Mouse (Mus musculus) kidney, postnatal 36 days (tissue): ENCODE data around the gene Nsun2.

Source experiments
- DNase-seq, 2 experiments: peaks; one replicate each; pipeline ENCODE4 v3.0.0; 2021 to 2022; ENCODE audit warnings: mixed read lengths in 2 of 2

Nsun2 gene

DNA sequence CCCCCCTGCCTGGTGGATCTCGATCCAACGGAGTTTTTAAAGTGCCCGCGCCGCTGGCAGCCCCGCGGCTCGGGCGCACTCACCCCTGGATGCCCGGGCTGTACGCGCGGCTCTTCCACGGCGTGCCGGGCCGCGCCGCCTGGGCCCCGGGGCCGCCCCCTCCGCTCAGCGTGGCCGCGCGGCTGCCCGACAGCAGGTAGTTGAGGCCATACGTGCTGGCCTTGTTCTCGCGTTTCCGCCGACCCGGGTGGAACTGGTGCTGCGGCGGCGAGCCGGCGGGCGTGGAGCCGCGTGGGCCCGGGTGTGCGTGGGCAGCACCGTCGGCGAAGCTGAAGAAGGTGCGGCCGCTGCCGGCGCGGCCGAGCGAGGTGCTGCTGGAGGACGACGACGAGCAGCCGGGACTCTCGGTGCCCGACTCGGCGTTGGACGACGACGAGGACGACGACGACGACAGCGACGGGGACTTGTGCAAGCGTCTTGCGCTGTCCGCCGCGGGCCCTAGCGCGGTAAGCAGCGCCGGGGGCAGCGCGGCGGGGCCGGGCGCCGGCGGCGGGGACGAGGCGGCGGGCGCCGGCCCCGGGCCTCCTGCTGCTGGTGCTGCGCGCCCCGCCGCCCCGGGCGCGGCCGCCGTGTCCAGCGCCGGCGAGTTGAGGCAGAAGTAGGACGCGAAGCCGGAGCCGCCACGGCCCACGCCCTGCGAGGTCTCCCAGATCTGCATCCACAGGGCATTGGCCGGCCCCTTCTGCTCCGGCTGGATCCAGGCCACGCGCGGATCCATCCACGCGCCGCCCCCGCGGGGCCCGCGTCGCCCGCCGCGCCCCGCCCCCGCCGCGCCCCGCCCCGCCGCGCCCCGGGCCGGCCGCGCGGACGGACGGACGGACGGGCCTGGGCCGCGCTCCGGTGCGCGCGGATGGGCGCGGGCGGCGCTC lies at the start of gene Nsun2:
Gene Nsun2, plus strand, starts transcription at position 342 of the 929 bp plus-strand sequence.
- DNase-seq, result peak in 1 of 2 experiments; percentile 77

DNA sequence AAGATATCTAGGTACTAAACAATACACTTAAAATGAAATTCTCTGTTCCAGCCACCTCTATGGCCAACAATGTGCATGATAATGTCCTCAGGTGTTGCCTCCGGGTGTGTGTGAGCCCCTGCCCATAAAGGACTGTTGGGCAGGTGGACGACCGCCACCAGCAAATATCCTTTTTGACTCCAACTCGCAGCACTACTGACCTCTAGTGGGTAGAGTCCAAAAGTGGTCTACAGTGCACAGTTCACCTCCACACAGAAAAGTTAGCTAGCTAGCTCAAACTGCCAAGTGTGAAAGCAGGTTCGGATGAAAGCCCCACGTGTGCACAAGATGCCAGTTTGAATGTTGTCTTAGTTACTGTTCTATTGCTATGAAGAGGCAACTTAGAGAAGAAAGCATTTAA lies 48.2 kb upstream of the Nsun2 start:
- peak; percentile 25 to 51 for DNase-seq

DNA sequence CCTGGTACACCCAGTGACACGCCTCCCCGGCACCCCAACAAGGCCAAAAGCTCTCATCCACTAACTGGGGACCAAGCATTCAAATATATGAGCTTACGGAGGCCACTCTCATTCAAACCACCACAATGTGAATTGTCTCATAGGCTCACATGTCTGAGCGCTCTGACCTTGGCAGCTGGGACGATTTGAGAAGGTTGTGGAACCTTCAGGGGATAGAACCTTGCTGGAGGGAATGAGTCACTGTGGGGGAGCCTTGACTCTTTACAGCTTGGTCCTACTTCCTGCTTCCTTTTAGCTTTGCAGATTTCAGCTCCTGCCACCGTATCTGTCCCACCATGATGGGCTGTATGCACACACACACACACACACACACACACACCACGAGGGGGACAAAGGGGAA lies 47.7 kb upstream of the Nsun2 start:
- DNase-seq, result no peak

DNA sequence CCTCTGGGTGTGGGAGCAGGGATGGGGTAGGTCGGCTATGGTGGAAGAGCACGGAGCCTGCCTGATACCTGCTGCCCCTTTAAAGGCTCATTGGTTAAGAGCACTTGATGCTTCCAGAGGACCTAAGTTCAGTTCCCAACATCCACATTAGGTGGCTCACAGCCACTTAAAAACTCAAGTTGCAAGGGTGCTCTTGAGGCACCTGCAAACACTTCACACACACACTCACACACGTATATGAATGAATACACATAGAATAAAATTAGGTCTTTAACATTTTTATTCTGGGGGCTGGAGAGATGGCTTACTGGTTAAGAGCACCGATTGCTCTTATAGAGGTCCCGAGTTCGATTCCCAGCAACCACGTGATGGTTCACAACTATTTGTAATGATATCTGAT lies 46.4 kb upstream of the Nsun2 start:
- DNase-seq, result no peak

DNA sequence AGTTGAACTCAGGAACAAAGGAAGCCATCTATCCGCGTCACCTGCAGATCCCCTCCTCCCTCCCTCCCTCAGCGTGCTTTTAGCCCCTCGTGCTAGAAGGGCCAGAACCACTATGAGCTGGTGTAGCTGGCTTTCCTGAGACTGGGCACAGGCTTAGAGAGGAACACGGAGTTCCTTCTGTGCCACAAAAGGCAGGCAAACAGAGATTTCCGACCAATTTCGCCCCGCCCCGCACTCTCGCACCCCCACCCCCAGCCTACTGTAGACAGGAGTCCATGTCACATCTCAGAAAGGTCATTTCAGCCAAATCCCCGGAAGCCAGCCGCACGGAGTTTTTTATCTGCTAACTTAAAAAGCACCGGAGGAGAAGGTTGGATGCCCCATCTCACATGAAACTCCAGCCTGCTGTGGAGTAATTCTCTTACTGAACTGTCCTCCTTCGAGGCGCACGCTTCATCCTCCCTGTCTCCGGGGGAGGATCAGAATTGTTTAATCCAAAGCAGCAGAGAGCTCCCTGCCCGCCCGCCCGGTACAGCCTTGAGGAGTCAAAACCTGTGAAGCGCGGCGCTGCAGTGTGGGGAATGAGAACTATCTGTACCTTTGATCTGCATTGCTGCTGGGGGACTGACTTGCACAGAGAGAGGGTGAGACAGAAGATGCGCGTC lies 45.8 kb upstream of the Nsun2 start:
- DNase-seq, result peak; percentile 16 to 54

DNA sequence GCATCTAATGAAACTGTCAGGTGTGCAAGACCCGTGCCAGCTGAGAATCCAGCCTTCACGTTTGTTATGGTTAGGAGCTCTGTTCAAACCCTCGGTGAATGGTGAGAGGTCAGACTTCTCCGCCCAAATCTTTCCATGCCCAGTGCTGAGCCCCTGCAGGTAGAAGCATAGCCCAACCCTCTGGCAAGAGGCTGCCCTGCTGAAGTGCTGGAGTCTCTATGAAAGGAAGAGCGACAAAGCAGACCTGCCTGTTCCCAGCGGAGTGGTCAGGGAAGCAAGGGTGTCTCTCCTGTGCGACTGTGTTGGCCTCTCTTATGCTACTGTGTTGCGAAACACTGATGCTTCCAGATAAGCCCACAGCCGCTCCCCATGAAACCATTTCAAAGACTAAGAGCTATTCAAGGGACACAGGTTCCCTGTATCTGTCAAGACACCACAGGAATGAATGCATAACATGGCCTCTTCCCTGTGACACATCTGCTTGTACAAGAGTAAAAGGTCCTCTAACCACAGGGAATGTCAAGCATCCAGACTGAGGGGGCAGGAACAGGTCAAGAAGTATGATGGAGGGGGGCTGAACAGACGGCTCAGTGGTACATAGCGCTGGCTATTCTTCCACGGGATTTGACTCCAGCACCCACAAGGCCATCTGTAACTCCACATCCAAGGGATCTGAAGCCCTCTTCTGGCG lies 44.8 kb upstream of the Nsun2 start:
- no peak for DNase-seq

DNA sequence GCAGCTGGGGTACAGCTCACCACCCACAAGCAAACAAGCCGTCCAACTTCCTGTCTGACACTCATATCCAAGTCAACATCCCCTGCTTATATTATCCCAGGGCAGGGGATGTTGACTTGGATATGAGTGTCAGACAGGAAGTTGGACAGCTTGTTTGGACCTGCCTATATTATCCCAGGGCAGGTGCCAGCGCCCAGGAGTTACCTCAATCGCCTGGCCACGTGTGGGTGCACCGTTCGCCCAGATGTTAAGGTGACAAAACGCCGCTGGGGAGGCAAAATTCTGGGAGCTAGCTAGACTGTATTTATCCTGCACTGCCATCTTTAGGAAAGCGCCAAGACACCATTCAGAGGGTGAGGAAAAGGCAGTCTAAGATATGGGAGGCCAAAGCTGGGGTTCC lies 43.8 kb upstream of the Nsun2 start:
- no peak for DNase-seq

DNA sequence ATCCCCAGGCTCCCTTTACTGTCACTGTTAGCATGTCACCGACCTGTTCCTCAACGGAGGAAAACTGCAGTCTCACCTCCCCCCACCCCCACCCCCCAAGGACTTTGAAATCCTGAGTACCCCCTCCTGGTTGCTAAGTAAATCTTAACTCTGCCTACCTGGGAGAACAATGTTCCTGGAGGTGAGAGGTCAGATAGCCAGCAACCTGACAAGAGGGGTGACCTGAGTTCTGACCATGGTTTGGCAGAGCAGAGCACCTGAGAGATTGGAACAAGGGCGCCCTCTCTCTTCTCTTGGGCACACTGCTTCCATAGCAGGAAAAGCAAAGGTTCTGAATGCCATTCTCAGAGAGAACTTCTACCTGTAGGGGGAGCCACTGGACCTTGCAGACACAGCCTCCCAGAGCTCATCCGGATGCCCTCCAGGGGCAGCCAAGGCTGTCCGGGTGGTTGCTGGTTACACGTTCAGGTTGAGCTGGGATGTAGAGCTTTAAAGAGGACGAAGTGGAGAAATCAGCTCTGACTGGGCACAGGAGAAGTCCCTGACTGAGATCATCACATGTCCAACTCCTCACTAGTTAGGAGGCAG lies 40.6 kb upstream of the Nsun2 start:
- peak; percentile 82 to 83 for DNase-seq

DNA sequence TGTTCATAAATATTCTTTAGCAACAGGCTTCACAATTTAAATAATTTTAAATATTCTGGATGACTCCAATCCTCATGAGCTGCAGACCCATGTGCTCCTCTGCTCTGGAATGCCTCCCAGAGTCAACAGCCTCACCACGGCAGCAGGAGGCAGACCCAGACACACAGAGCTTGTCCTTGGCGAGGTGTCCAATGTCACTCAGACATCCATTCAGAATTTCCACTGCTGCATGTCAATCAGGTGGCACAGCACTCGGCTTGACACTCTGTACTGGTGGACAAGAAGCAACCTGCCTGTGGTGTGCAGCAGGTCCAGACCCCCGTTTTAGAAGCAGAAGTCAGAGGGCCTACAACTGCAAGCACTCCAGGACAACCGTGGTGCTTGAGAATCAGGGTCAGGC lies 35.3 kb upstream of the Nsun2 start:
- no peak for DNase-seq

DNA sequence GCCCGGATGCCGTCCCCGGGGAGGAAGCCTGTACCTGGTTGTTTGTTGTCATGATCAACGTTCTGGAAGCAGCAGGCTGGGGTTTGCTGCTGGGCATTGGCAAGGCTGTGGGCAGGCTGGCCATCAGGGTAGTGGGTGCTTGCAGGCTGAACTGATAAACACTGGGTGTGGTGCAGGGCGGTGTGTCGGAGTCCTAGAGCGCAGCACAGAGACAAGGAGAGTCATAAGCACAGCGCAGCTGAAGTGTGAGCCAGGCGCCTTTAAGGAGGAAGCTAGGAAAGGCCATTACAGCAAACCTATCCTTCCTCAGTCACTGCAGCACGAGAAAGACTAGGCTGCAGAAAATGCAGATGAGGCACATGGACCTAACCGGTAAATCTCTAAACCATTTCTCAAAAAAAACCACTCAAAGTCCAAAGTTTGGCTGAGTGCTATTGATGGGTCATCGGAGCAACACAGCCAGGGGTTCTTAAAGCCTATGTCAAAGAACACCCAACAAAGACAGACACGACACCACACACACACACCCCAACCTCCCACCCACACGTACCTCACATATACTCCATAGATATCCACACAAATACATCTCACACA lies 31.3 kb upstream of the Nsun2 start:
- DNase-seq, result no peak

DNA sequence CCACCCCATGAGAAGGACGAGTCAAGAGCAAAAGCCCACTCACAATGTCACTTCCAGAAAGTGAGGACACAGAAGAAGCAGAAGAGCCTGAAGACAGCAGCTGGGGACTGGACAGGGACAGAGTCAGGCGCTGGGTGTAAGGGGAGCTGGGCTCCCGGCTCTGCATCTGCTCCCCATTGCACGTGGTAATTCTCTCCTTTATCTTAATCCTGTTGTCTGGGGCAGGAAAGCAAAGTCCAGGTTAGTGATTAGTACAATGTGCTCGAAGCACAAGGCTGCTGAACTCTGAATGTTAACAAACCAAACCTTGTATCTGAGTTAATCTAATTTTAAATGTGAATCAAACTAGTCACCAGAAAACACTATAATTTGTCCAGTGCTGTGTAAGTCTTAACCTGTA lies 30.7 kb upstream of the Nsun2 start:
- no peak for DNase-seq

DNA sequence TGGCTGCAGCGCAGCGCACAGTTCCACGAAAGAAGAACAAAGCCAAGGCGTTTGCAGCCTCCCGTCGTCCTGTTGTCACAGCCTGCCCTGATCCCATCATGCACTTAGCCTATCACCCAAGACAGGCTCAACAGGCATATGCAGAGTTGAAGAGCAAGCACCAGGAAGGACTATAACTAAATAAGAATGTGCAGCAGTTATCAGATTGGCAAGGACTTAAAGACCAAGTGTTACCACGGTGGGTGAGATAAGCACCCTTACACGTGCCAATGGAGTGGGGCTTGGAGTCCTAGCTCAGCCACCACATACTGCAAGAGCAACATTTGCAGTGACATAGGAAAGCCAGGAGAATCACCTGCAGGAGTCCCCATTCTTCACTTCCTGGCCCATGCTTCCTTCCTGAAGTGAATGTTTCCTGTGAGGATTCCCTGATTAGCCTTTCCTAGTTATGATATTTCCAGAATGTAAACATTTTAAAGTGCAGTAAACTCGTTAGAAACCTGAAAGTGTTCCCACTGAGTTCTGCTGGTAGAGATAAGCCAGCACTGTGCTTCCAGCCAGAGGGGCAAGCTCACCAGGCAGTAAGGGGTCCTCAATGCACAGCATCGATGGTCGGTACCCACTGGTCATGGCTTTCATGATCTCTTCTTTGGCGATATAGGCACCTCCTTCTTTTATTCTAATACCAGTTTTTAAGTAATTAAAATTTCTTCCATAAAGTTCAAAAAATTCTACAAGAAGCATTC lies 27.0 kb upstream of the Nsun2 start:
- DNase-seq, result no peak

DNA sequence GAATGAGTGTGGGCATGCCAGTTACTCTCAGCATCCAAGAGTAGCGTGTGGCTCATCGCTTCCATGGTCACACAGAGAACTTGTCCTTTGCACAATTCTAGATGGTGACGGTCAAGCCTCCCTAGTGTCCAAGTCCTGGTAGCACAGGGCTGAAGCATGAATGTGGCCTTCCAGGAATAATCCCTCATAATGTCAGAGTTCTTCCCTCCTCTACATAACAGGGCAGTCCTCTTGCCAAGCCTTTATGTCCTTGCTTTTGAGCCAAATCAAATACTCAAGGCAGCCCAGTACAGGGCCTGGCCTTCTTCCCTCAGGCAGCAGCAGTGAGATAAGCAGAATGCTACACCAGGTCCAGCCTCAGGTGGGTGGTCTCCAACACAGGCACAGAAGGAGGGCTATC lies 25.9 kb upstream of the Nsun2 start:
- DNase-seq, result no peak

DNA sequence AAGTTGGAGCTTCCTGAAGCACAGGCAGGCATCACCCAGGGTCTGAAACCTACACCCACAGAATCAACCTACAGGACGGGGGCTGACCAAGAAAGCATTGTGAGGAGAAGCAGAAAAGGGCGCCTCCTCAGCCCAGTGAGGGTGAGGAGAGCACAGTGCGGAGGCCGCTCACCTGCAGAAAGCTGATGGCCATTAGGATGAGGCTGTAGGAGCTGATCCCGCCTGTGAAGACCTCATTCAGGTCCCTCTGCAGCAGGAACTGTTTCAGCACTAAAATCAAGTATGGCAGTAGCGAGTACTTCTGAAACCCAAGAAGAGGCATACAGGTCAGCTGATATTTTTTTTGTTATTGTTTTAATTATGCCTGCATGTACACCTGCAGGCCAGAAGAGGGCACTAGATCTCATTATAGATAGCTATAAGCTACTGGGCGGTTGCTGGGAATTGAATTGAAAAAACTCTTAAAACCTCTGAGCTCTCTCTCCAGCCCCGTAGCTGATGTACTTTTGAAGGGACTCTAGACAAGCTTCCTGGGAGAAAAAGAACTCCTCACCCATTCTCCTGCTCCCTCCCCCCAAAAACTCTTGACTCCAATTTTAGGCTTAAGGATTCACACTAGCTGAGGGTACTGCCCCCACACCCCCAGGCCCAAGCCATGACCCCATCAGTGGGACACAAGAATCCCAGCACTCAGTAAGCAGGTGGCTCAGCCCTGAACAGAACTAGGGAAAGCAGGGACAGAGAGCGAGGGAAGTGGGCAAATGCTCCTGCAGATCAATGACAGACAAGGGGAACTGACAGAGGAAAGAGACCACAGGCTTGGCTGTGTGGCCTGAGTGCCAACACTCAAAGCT lies 23.9 kb upstream of the Nsun2 start:
- no peak for DNase-seq

DNA sequence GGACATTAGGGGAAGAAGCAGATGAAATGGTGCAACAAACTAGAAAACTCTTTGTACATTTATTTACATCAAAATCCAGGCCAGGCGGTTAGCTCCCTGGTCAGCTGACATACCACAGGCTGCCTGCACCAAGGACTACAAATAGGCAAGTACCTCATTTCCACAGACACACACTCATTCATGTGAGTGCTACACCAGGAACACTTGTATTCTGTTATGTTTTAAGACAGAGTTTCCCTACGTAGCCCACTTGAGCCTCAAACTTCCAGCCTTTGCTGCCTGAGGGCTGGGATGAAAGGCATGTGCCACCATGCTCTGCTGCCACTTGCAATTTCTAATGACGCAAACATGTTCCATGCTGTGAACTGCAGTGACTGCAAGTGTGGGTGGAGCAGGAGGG lies 18.5 kb upstream of the Nsun2 start:
- DNase-seq, result no peak

DNA sequence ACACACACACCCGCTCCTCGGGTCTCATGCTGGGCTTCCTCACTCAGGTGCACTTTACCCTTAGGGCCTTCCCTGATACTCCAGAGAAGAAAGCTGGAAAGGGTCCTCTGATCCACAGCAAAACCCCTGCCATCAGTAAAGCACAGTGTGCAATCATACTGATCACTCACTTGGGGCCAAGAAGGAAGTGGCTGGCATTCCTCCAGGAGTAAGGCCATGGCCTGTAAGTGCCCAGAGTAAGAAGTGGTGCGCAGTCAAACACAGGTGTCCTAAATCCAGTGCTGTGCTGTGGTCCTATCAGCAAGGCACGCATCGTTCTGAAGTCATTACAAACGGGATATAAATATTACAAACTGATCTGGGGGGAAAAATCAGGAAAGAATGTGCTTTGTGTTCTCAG lies 16.1 kb upstream of the Nsun2 start:
- DNase-seq, result peak; percentile 57 to 69

DNA sequence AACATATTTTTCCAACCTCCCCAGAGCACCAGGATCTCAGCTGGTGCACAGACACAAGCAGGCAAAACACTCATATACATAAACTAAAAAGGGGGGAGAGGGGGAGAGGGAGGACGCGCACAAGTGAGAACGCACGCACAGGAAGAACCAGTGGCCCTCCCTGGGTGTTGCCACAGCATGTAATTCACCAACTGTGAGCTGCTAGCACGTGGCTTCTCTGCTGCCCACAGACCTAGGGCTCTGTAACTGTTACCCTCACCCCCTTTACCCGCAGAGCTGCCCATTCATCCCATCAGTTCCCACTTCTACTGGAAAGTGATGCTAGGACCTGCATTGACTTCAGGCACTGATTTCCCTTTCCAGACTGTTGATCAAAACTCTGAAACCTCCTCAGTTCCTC lies 14.4 kb upstream of the Nsun2 start:
- no peak for DNase-seq

DNA sequence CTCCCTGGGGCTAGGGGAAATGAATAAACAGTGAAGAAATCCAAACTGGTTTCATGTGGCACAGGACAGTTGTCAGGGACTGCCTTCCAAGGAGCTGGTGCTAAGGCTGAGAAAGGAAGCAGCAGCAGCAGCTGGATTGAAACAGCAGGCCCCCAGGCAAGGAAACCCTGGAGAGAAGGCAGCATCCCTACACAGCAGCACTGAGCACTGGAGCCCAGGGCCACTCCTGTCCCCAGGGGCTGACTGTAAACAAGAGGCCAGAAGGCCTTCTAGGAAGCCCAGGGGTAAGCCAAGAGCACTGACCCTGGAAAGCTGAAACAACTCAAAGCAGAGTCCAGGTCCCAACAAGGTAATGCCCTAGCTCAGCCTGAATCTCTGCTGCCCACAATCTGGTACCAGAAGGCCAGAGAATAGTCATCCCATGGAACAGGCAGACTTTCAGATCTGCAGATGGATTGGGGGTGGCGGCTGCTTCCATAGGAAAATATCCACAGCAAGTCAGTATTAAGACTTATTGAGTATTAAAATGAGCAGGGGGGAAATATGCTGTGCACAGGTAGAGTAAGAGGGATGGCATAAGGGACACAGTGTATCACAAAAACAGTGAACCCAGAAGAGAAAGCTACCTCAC lies 11.3 kb upstream of the Nsun2 start:
- no peak for DNase-seq

DNA sequence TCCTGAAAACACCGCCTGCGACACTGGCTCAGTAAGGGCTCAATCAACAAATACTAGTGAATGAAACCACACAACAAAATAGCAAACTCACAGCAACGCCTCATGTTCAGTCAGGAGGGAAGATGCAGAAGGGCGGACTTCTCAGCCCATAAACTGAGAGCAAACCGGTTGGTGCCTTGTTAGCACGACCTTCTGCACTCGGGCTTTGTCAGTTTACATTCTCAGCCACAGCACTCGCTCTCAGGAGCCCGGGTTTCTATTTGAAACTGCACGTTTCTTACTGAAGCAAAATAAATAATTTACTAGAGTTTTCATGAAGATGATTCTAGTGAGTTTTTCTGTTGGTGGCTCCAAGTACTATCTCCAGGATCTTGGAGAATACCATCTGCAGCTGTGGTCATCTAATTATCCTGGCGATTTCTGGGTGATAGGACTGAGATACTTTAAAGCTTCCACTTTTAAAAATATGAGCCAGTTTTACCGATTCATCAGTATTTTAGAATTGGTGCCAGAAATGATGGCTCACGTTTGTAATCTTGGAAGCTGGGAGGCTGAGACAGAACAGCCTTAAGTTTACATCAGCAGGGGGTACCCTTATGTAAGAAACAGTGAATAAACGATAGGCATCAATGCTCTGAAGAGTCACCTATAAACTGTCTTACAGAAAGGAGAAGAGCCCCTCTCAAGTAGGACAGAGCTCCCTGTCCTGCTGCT lies 9.9 kb upstream of the Nsun2 start:
- no peak for DNase-seq

DNA sequence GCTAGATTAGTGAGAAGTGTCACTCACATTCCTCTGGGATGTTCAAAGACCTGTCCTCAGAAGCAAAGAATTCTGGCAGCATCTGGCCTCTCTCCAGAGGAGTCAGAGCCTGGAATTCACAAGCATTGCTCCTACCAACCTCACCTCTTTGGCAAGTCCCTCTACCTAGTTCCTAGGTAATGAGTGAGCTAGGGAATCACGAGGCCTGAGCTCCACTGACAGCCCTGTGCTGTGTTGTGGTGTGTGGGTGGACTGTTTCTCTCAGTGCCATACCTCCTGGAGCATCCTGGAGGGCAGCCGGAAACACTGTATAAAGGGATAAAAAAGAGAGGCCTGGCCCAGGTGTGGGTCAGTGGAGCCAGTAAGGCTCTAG lies 9.4 kb upstream of the Nsun2 start:
- DNase-seq, result peak; percentile 71 to 81
